Mouse (Mus musculus) B cell, adult 2 months (primary cell): ENCODE data around the gene Fam234a.
"Not testable (repeated sequence)": the region's sequence is repeated elsewhere in the genome, so short reads cannot be mapped to it uniquely, and the experiment has no call there.

ENCODE experiments used
- DNase-seq, 2 experiments: peaks; one replicate each; pipeline ENCODE4 v3.0.0; 2022

Fam234a gene

DNA sequence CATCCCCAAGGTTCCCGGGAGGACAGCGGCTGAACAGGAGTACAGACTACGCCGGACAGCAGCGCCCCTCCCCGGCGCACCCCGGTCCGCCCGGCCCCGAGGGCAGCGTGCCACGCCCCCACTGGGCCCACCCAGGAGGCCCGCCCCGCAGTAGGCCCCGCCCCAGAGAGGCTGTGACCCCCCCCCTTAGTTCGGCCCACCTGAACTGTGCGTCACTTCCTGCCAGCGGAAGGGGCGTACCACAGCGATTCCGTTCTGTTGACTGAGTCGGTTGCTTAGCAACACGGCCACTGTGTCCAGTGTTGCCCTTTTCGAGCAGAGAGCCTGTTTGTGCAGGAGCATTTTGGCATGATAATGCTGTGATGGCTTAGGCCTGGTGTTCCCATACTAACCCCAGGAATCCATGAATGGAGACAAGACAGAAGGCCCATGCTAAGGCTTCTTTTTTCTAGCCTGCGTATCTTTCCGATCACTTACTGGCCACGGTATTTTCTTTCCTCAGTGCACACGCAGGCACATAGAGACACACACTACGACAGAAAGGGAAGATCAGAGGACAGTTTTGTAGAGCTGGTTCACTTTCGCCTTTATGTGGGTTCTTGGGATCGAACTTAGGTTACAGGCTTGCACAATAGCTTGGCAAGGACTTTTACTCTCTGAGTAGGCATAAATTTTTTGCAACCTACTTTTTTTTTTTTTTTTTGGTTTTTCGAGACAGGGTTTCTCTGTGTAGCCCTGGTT, at the start of gene Fam234a:
Gene Fam234a (minus strand): TSS at position 142 of the 741 bp plus-strand sequence.
- peak; percentile 93 for DNase-seq

DNA sequence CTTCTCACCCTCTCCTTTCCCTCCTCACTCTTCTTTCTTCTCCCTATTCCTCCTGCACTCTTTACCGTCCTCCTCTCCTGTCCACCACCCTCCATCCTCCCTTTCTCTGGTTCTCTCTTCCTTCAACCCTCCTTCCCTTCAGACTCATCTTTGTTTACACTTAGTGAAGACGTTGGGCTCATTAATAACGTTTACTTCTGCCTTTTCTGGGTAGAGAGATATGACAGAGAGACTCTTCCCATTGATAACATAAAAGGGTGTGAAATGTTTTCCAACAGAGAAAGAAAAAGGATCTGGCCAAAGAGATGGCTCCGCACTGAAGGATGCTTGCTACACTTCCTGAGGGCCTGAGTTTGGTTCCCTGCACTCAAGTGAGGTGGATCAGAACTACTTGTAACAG, 45.4 kb upstream of the Fam234a start:
- DNase-seq, result no peak

GRCm38 (mm10) chr17:26286199-26286955, 42.3 kb upstream of the Fam234a start:
- no peak for DNase-seq

DNA sequence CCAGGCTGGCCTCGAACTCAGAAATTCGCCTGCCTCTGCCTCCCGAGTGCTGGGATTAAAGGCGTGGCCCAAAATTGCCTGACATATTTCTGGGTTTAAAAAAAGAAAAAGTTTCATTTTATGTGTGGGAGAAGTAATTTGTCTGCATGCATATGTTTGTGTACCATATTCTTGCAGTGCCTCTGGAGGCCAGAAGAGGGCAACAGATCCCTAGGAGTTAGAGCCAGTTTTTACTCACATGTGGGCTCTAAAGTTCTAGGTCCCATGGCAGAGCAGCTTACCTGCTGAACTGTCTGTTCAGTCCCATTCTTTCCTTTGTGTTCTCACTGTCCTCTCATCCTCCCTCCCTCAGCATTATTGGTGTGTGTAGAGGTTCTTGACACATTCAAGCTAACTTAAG, 32.7 kb upstream of the Fam234a start:
- DNase-seq, result peak; percentile 57 to 64

- no peak for DNase-seq
Observed at GRCm38 (mm10) chr17:26275933-26276332, 31.9 kb upstream of the Fam234a start.

GRCm38 (mm10) chr17:26272586-26272985, 28.5 kb upstream of the Fam234a start:
- no peak for DNase-seq

GRCm38 (mm10) chr17:26269577-26269976, 25.5 kb upstream of the Fam234a start:
- not testable (repeated sequence) for DNase-seq

GRCm38 (mm10) chr17:26268851-26269250, 24.8 kb upstream of the Fam234a start:
- peak; percentile 14 to 36 for DNase-seq

GRCm38 (mm10) chr17:26262384-26262783, 18.3 kb upstream of the Fam234a start:
- no peak for DNase-seq

DNA sequence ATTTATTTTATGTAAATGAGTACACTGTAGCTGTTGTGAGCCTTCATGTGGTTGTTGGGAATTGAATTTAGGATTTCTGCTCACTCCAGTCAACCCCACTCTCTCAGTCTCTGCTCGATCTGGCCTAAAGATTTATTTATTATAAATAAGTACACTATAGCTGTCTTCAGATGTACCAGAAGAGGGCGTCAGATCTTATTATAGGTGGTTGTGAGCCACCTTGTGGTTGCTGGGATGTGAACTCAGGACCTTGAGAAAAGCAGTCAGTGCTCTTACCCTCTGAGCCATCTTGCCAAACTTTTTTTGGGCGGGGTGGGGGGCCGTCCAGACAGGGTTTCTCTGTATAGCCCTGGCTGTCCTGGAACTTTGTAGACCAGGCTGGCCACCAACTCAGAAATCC, 17.8 kb upstream of the Fam234a start:
- DNase-seq, result no peak

DNA sequence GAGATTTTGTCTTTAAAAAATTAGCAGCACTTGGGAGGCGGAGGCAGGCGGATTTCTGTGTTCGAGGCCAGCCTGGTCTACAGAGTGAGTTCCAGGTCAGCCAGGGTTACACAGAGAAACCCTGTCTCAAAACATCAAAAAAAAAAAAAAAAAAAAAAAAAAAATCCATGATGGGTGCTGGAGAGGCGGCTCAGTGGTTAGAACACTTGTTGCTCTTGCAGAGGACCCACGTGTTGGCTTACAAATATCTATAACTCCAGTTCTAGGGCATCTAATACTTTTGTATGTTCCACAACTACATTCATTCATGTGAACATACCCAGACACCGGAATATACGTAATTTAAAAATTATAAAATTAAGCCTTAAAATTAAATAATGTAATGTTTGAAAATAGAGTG, 11.3 kb upstream of the Fam234a start:
- DNase-seq, result no peak

- no peak for DNase-seq
Observed at GRCm38 (mm10) chr17:26253399-26253798, 9.4 kb upstream of the Fam234a start.

- DNase-seq, result peak; percentile 91
Observed at GRCm38 (mm10) chr17:26252539-26253251, 8.7 kb upstream of the Fam234a start, which contains the start of gene Luc7l. Luc7l (plus strand) TSS chr17:26252896.

DNA sequence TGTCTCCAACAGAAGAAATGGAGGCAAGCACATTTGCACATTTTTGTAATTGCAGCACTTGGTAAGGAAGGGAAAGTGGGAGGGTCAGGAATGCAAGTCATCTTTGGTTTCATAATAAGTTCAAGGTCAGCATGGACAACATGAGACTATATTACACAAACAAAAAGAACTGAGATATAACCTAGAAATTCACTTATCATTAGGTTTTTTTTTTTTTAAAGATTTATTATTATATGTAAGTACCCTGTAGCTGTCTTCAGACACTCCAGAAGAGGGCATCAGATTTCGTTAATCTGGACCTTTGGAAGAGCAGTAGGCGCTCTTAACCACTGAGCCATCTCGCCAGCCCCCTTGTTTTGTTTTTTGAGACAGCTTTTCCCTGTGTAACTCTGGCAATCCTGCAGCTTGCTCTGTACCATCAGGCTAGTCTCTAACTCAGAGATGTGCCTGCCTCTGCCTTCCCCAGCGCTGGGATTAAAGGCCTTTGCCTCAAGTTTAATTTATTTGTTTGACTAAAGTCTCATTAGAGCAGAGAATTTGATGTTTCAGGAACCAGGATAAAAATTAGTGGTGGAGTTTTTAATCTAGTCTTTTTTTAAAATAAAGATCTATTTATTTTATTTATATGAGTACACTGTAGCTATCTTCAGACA, 8.0 kb upstream of the Fam234a start:
- DNase-seq, result peak in 1 of 2 experiments; percentile 4

- DNase-seq, result peak; percentile 80 to 81
Observed at GRCm38 (mm10) chr17:26243471-26244100, 456 bp downstream of the Fam234a start.

- no peak for DNase-seq
Observed at GRCm38 (mm10) chr17:26240990-26241389, 3.1 kb downstream of the Fam234a start.

- DNase-seq, result no peak
Observed at GRCm38 (mm10) chr17:26240120-26240790, 3.8 kb downstream of the Fam234a start.

GRCm38 (mm10) chr17:26239551-26239950, 4.5 kb downstream of the Fam234a start:
- no peak for DNase-seq

DNA sequence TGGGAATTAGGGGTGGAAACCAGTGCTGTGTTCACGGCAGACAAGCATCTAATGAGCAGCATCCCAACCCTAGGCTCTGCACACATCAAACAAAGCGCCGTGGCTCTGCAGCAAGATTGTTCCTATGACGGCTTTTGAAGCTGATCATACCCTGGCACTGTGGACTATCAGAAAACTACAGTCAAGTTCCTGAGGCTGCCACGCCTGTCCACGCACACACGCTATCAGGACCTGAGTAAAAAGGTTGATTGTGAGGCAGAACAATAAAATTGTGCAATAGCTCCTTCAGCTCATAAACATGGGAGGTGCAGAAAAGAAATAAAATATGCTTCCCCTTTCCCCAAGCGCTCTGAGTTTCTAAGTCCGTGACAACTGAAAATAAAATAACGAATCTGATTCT, 6.4 kb downstream of the Fam234a start:
- DNase-seq, result no peak

GRCm38 (mm10) chr17:26235077-26235815, 8.8 kb downstream of the Fam234a start:
- no peak for DNase-seq

GRCm38 (mm10) chr17:26234386-26234785, 9.7 kb downstream of the Fam234a start:
- no peak for DNase-seq
